Mouse (Mus musculus): ENCODE data around the gene Ip6k3. TPM values are rescaled to one million over a fixed set of nuclear protein-coding genes. Genes with fewer than 3 reads are reported as not detected.

Ip6k3 gene
- total RNA-seq, 1 experiment = 0.27 TPM

DNA sequence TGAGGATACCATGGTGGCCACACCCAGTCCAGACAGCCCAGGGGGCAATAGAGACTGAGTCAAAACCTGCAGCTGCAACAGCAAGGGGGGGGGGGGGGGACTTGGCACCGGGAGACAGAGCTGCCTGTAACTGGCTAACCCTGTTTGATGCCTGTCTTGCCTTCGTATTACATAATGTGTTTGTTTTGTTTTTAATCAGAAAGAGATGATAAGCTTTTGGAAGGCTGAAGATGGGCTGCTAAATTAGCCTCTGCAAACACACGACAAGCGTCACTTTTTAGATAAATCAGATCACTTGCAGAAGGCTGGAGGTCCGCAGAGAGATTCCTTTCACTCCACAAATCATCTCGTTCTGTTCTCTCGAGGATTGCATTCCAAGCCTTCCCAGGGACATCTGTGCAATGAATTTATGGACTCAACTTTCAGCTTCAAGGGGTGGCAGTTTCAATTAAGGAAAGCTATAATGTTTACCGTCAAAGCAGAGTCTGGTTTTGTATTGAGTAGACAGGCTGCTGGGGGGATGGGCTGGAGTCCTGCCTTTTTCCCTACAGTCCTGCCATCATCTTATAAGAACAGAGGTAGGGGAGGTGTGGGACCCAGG, 21.2 kb downstream of the Ip6k3 start:
- no peak for DNase-seq (ENCODE audit: low read depth, low spot score)
- in situ Hi-C loops (cut with MboI; ENCODE audit: low sequenced_read_pairs in 2 of 2, unreplicated experiment in 2 of 2) = no loop called here
- Histone ChIP-seq H3K36me3 (ENCODE audit: control insufficient read depth, insufficient read depth, low read length, poor library complexity, severe bottlenecking) (no peaks in the 10 kb centered on the region), H3K27ac (ENCODE audit: insufficient read depth, low read depth, low read length, poor library complexity, severe bottlenecking) (no peak overlapping the region), H3K9ac (ENCODE audit: insufficient read depth, low read depth, low read length, poor library complexity, severe bottlenecking) (no peak overlapping the region), H3K9me3 (ENCODE audit: control insufficient read depth, insufficient read depth, low read depth, low read length) (no peaks in the 10 kb centered on the region), H3K4me1 (ENCODE audit: control insufficient read depth in 2 of 2, insufficient read depth in 2 of 2, low read length in 2 of 2, poor library complexity in 1 of 2) (peaks cover 0 to 30% of the 10 kb centered on the region in 2 experiments; a peak in 2 of 4 replicates), H3K4me3 (ENCODE audit: insufficient read depth in 1 of 2, low read depth in 1 of 2, low read length in 2 of 2, poor library complexity in 1 of 2, severe bottlenecking in 1 of 2) (no peak overlapping the region)
- TF ChIP-seq ZNF384 (IDR thresholded peaks at IDR 0.05; ENCODE audit: low read depth, low read length) (no peak), MAFK (IDR thresholded peaks at IDR 0.05; ENCODE audit: insufficient read depth, low read depth, low read length) (no peak), HCFC1 (IDR thresholded peaks at IDR 0.05; ENCODE audit: borderline replicate concordance, insufficient read depth, low read length) (no peak), ZC3H11A (IDR thresholded peaks at IDR 0.05; ENCODE audit: borderline replicate concordance, low read depth, low read length) (no peak), CHD2 (IDR thresholded peaks at IDR 0.05; ENCODE audit: low read depth, low read length) (no peak)

DNA sequence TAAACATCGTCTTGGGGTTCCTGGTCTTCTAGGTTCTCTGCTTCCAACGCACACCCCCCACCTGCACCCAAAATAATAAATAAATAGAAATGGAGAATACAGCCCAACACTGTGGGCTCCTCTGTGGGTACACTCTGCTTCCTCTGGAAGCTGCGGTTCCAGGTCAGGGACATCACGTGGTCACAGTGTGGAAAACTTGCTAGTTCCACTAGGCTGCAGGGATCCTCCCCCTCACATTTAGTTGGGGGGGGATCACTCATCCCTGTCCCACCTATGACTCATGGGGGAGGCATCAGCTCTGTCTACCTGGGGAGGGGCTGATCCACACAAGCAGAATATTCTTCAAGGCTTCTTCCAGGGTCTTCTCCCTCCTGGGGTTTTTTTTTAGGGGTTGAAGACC, 23.4 kb downstream of the Ip6k3 start:
- Histone ChIP-seq H3K36me3 (ENCODE audit: control insufficient read depth, insufficient read depth, low read length, poor library complexity, severe bottlenecking) (no peaks in the 10 kb centered on the region), H3K27ac (ENCODE audit: insufficient read depth, low read depth, low read length, poor library complexity, severe bottlenecking) (no peak overlapping the region), H3K9ac (ENCODE audit: insufficient read depth, low read depth, low read length, poor library complexity, severe bottlenecking) (no peak overlapping the region), H3K9me3 (ENCODE audit: control insufficient read depth, insufficient read depth, low read depth, low read length) (no peaks in the 10 kb centered on the region), H3K4me1 (ENCODE audit: control insufficient read depth in 2 of 2, insufficient read depth in 2 of 2, low read length in 2 of 2, poor library complexity in 1 of 2) (peaks cover 0 to 37% of the 10 kb centered on the region in 2 experiments; a peak in 2 of 4 replicates), H3K4me3 (ENCODE audit: insufficient read depth in 1 of 2, low read depth in 1 of 2, low read length in 2 of 2, poor library complexity in 1 of 2, severe bottlenecking in 1 of 2) (no peak overlapping the region)
- no peak for DNase-seq (ENCODE audit: low read depth, low spot score)
- in situ Hi-C loops (cut with MboI; ENCODE audit: low sequenced_read_pairs in 2 of 2, unreplicated experiment in 2 of 2) = no loop called here
- no peak for TF ChIP-seq MAFK (IDR thresholded peaks at IDR 0.05; ENCODE audit: insufficient read depth, low read depth, low read length)
- TF ChIP-seq ZNF384 (IDR thresholded peaks at IDR 0.05; ENCODE audit: low read depth, low read length) = no peak
- no peak for TF ChIP-seq CHD2 (IDR thresholded peaks at IDR 0.05; ENCODE audit: low read depth, low read length)
- TF ChIP-seq ZC3H11A (IDR thresholded peaks at IDR 0.05; ENCODE audit: borderline replicate concordance, low read depth, low read length) = no peak
- TF ChIP-seq HCFC1 (IDR thresholded peaks at IDR 0.05; ENCODE audit: borderline replicate concordance, insufficient read depth, low read length) = no peak

DNA sequence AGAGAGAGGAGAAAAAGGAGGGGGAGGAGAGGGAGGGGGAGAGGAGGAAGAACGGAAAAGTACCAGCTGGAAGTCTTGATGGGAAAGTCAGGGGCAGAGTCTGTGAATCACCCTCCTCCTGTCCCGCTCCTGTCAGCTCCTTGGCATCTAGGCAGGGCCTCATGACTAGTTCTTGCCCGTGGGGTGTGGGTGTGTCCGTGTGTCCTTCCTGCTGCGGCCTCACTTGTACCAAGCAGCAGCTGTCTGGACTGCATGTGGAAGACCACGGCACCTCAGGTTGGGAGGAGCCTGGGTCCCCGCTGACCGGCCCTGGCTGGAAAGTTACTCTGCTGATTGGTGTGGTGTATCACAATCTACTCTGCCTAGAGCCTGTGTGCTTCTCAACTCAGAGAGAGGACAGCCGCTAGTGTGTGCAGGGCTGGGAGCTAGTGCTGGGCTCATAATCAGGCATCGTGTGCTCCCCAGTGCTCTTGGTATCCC, 25.6 kb downstream of the Ip6k3 start:
- Histone ChIP-seq H3K36me3 (ENCODE audit: control insufficient read depth, insufficient read depth, low read length, poor library complexity, severe bottlenecking) (no peaks in the 10 kb centered on the region), H3K4me3 (ENCODE audit: insufficient read depth in 1 of 2, low read depth in 1 of 2, low read length in 2 of 2, poor library complexity in 1 of 2, severe bottlenecking in 1 of 2) (no peak overlapping the region), H3K4me1 (ENCODE audit: control insufficient read depth in 2 of 2, insufficient read depth in 2 of 2, low read length in 2 of 2, poor library complexity in 1 of 2) (peaks cover 0 to 34% of the 10 kb centered on the region in 2 experiments; a peak in 2 of 4 replicates), H3K9ac (ENCODE audit: insufficient read depth, low read depth, low read length, poor library complexity, severe bottlenecking) (no peak overlapping the region), H3K9me3 (ENCODE audit: control insufficient read depth, insufficient read depth, low read depth, low read length) (no peaks in the 10 kb centered on the region), H3K27ac (ENCODE audit: insufficient read depth, low read depth, low read length, poor library complexity, severe bottlenecking) (no peak overlapping the region)
- TF ChIP-seq HCFC1 (IDR thresholded peaks at IDR 0.05; ENCODE audit: borderline replicate concordance, insufficient read depth, low read length) = no peak
- TF ChIP-seq ZC3H11A (IDR thresholded peaks at IDR 0.05; ENCODE audit: borderline replicate concordance, low read depth, low read length) = no peak
- no peak for TF ChIP-seq ZNF384 (IDR thresholded peaks at IDR 0.05; ENCODE audit: low read depth, low read length)
- no peak for TF ChIP-seq MAFK (IDR thresholded peaks at IDR 0.05; ENCODE audit: insufficient read depth, low read depth, low read length)
- DNase-seq (ENCODE audit: low read depth, low spot score) = no peak
- in situ Hi-C loops (cut with MboI; ENCODE audit: low sequenced_read_pairs in 2 of 2, unreplicated experiment in 2 of 2) = no loop called here

DNA sequence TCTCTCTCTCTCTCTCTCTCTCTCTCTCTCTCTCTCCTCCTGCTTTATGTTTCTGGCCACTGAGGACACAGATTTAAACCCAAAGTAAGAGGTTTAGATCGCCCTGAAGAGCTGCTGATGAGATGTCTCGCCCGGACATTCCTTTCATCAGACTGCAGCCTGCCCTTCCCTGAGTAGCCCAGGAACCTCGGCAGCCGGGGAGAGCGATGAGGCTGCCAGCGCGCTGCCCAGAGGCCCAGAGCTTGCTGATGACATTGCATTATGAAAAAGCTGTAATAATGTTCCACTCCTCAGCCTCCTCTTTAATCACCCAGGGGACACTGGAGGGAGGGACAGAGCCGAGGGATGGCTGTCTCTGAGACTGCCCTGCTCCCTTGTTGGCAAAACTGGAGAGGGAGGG, 27.3 kb downstream of the Ip6k3 start:
- no peak overlapping the region for H3K9ac ChIP-seq (ENCODE audit: insufficient read depth, low read depth, low read length, poor library complexity, severe bottlenecking)
- no peak overlapping the region for H3K4me3 ChIP-seq (ENCODE audit: insufficient read depth in 1 of 2, low read depth in 1 of 2, low read length in 2 of 2, poor library complexity in 1 of 2, severe bottlenecking in 1 of 2)
- in situ Hi-C loops (cut with MboI; ENCODE audit: low sequenced_read_pairs in 2 of 2, unreplicated experiment in 2 of 2) = no loop called here
- H3K27ac ChIP-seq (ENCODE audit: insufficient read depth, low read depth, low read length, poor library complexity, severe bottlenecking) = no peak overlapping the region
- no peak for DNase-seq (ENCODE audit: low read depth, low spot score)
- TF ChIP-seq ZC3H11A (IDR thresholded peaks at IDR 0.05; ENCODE audit: borderline replicate concordance, low read depth, low read length) (no peak), MAFK (IDR thresholded peaks at IDR 0.05; ENCODE audit: insufficient read depth, low read depth, low read length) (no peak), CHD2 (IDR thresholded peaks at IDR 0.05; ENCODE audit: low read depth, low read length) (no peak), ZNF384 (IDR thresholded peaks at IDR 0.05; ENCODE audit: low read depth, low read length) (no peak), HCFC1 (IDR thresholded peaks at IDR 0.05; ENCODE audit: borderline replicate concordance, insufficient read depth, low read length) (no peak)
- H3K36me3 ChIP-seq (ENCODE audit: control insufficient read depth, insufficient read depth, low read length, poor library complexity, severe bottlenecking) = no peaks in the 10 kb centered on the region
- no peaks in the 10 kb centered on the region for H3K9me3 ChIP-seq (ENCODE audit: control insufficient read depth, insufficient read depth, low read depth, low read length)
- peaks cover 0 to 32% of the 10 kb centered on the region in 2 experiments; a peak in 2 of 4 replicates for H3K4me1 ChIP-seq (ENCODE audit: control insufficient read depth in 2 of 2, insufficient read depth in 2 of 2, low read length in 2 of 2, poor library complexity in 1 of 2)

All from ES-E14 (cell line).